8 mouse cellular contexts compared by ENCODE assay signal in the genomic region with DNA sequence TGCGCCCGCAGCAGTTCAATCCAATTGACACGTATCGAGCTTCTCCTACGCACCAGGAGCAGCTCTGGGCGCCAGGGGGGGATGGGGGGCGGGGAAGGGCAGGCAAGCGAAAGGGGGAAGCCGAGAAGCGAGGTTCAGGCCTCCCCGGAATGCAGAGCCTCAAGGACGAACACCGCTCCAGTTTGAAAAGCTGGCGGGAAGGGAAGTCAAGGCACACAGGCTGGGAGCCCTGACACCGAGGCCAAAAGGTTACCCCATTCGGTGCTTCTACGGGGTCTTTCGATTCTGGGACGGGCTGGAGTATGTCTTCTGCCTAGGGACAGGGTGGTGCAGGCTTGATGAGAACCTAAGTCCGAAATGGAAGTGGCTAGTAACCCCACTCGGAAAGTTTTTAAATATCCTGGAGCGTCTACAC.
DNase-seq lines count a peak whose midpoint lies in the region; ATAC-seq and TF ChIP-seq lines count a peak whose summit lies in the region.

No protein-coding gene starts in this region.

- no peak overlapping the region for H3K27ac ChIP-seq in kidney, postnatal 0 days
- no peak overlapping the region for H3K27ac ChIP-seq in bone marrow macrophage, adult 2 months (ENCODE audit: insufficient read depth, low read depth, low read length)
- H3K27ac ChIP-seq in hindbrain, embryonic 14.5 days, result no peak overlapping the region
- no peak overlapping the region for H3K27ac ChIP-seq in midbrain, embryonic 13.5 days

- H3K9me3 ChIP-seq in kidney, postnatal 0 days (replicated peaks; ENCODE audit: low read length), result no peaks in the 10 kb centered on the region
- no peaks in the 10 kb centered on the region for H3K9me3 ChIP-seq in hindbrain, embryonic 14.5 days (ENCODE audit: control insufficient read depth, low read length)
- H3K9me3 ChIP-seq in midbrain, embryonic 13.5 days, result no peaks in the 10 kb centered on the region

- no peak for DNase-seq in kidney, postnatal 0 days (ENCODE audit: low spot score)
- DNase-seq in kidney, postnatal 10 days, result no peak
- DNase-seq in hindbrain, embryonic 14.5 days (ENCODE audit: low spot score), result no peak
- DNase-seq in frontal cortex, adult 2 months (ENCODE audit: extremely low spot score in 1 of 2, low spot score in 1 of 2), result no peak
- DNase-seq in cerebellum, adult 18-20 months, result no peak
- no peak for DNase-seq in layer of hippocampus, adult 9-10 months (ENCODE audit: low spot score)

- no peak overlapping the region for H3K4me3 ChIP-seq in kidney, postnatal 0 days (replicated peaks; ENCODE audit: low read depth, low read length)
- peak overlapping the region; percentile 60 for H3K4me3 ChIP-seq in bone marrow macrophage, adult 2 months (ENCODE audit: insufficient read depth, low read length)
- peak overlapping the region; percentile 62 for H3K4me3 ChIP-seq in hindbrain, embryonic 14.5 days (replicated peaks; ENCODE audit: low read length)
- H3K4me3 ChIP-seq in midbrain, embryonic 13.5 days (replicated peaks), result peak overlapping the region; percentile 68

- H3K4me1 ChIP-seq in kidney, postnatal 0 days (replicated peaks; ENCODE audit: insufficient read depth, low read length), result 0 out of 2 replicates have a peak, but pooled peaks cover 3% of the 10 kb centered on the region
- peaks cover 2% of the 10 kb centered on the region; the same call in 1 of the 2 replicates for H3K4me1 ChIP-seq in bone marrow macrophage, adult 2 months (ENCODE audit: control insufficient read depth, insufficient read depth, low read length)
- peaks cover 13% of the 10 kb centered on the region for H3K4me1 ChIP-seq in hindbrain, embryonic 14.5 days (replicated peaks; ENCODE audit: control insufficient read depth, insufficient read depth, low read length)
- peaks cover 44% of the 10 kb centered on the region for H3K4me1 ChIP-seq in midbrain, embryonic 13.5 days (replicated peaks)

- no peak for TF ChIP-seq POLR2A in bone marrow macrophage, adult 2 months (IDR thresholded peaks at IDR 0.05; ENCODE audit: borderline replicate concordance, low read depth, low read length)

- no peak overlapping the region for H3K9ac ChIP-seq in kidney, postnatal 0 days (ENCODE audit: low read depth, low read length)
- H3K9ac ChIP-seq in hindbrain, embryonic 14.5 days, result no peak overlapping the region
- no peak overlapping the region; the same call in 1 of the 2 replicates for H3K9ac ChIP-seq in midbrain, embryonic 13.5 days (replicated peaks)

- no peak for ATAC-seq in kidney, postnatal 0 days (replicated peaks; ENCODE audit: low FRiP score, low read depth)
- no peak for ATAC-seq in hindbrain, embryonic 14.5 days (ENCODE audit: low FRiP score)
- ATAC-seq in midbrain, embryonic 13.5 days, result no peak

- 19% methylated on average over 22 of the region's 22 CpGs for WGBS in kidney, postnatal 0 days
- 6% methylated on average over 22 of the region's 22 CpGs for WGBS in hindbrain, embryonic 14.5 days
- 9% methylated on average over 22 of the region's 22 CpGs for WGBS in midbrain, embryonic 13.5 days

- no peak for TF ChIP-seq CTCF in kidney, postnatal 0 days (IDR thresholded peaks at IDR 0.05; ENCODE audit: low read depth)
- TF ChIP-seq CTCF in bone marrow macrophage, adult 2 months (IDR thresholded peaks at IDR 0.05; ENCODE audit: low read depth, low read length), result no peak

- 0 out of 2 replicates have a peak, but pooled peaks cover 4% of the 10 kb centered on the region for H3K27me3 ChIP-seq in kidney, postnatal 0 days (ENCODE audit: insufficient read depth, low read length)
- peaks cover 79% of the 10 kb centered on the region for H3K27me3 ChIP-seq in hindbrain, embryonic 14.5 days (ENCODE audit: control insufficient read depth, insufficient read depth, low read length)
- H3K27me3 ChIP-seq in midbrain, embryonic 13.5 days, result peaks cover 91% of the 10 kb centered on the region

- peak overlapping the region; percentile 76 for H3K4me2 ChIP-seq in kidney, postnatal 0 days (ENCODE audit: low read length)
- peak overlapping the region; percentile 62 for H3K4me2 ChIP-seq in hindbrain, embryonic 14.5 days (replicated peaks)
- H3K4me2 ChIP-seq in midbrain, embryonic 13.5 days (replicated peaks), result peak overlapping the region; percentile 68

- H3K36me3 ChIP-seq in kidney, postnatal 0 days (ENCODE audit: insufficient read depth, low read length), result no peaks in the 10 kb centered on the region
- H3K36me3 ChIP-seq in hindbrain, embryonic 14.5 days (replicated peaks; ENCODE audit: control insufficient read depth, insufficient read depth), result no peaks in the 10 kb centered on the region
- no peaks in the 10 kb centered on the region for H3K36me3 ChIP-seq in midbrain, embryonic 13.5 days
